Mouse (Mus musculus) pancreas, adult 10 weeks (tissue): Measurements from ENCODE around the gene Vsig10l. TPM values are rescaled to one million over a fixed set of nuclear protein-coding genes. Genes with fewer than 3 reads are reported as not detected.

ENCODE experiments used
- polyA plus RNA-seq: library from polyadenylated mRNA; stranded (reverse); fragments of 350-450 nt; fragmentation: Illumina TruSeq; extraction: RNeasy Lipid Tissue Mini Kit (QIAGEN cat#74804); gene quantifications from one replicate; pipeline ENCODE4 v1.2.3, GENCODE M21; 2015; ENCODE audit warnings: low read depth, low replicate concordance; ENCODE audit not compliant: insufficient read depth

Vsig10l gene
- polyA plus RNA-seq = 0.41 TPM

DNA sequence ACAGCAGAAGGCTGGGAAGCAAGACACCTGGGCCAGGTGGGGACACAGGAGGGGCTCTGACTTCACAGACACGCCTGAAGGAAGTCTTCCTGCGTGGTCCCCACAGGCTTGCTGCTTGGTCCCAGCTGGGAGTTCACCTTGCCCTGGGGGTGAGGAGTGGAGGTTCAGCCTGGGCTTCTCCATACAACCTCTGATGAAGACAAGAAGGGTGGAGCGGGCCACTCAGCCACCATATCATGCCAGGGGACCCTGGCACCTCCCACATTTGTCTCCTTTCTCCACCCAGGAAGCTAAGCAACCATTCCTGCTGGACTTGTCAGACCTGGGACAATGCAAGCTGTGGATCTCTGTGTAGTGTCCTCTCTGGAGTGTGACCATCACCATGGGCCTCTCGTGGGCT lies at the start of gene Vsig10l:
Gene Vsig10l, plus strand, starts transcription at position 301 of the 400 bp plus-strand sequence.

DNA sequence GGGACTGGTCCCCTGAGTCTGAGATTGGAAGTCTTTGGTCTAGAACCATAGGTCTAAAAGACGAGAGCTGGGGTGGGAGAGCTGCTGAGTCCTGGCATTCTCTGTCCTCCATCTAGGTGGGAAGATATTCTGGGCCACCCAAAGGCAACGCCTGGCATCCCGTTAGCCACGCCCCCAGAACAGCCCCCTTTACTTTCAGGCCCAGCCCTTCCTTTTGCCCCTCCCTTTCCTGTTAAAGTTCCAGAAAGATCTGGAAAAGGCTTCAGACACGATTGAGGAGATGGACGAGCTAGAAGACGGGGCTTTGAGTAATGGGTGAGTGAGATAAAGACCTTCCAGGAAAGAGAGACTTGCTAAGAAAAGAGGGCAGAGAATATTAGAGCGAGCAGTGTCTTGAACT lies 35.5 kb upstream of the Vsig10l start, which contains the start of gene Lim2:
Gene Lim2, plus strand, starts transcription at position 265 of the 400 bp plus-strand sequence.

GRCm38 (mm10) chr7:43436341-43437255 lies 26.4 kb upstream of the Vsig10l start, which contains the start of gene Nkg7:
TSS of gene Nkg7 (plus strand) at chr7:43437073.

DNA sequence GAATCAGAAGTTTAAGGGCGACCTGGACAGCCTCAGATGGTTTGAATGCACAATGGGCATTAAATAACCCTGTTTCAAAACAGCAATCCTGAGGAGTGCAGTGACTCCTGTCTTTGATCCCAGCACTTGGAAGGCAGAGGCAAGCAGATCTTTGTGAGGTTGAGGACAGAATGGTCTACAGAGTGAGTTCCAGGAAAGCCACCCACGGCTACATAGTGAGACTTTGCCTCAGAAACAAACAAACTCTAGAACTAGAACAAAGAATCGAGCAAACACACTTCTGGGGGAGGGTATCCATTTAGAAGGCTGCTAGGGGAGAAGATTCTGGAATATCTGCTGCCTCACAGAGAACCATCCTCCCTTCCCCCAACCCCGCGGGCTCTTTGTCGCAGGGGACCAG lies 22.5 kb upstream of the Vsig10l start, which contains the start of gene Cldnd2:
Gene Cldnd2, plus strand, starts transcription at position 301 of the 400 bp plus-strand sequence.

DNA sequence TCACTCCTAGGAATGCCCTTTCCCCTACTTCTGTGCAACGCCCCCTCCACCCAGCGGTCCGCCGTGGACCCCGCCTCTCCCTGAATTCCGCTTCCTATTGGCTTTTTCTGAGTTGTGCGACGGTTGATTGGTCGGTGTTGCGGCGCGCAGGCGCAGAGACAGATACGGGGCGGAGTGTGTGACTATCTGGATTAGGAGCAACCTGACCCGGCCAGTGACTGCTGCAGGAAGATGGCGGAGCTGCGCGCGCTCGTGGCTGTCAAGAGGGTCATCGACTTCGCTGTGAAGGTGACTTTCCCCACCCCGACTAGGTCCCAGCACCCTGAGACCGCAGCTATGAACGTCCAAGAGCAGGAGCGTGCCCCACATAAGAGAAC lies 19.0 kb upstream of the Vsig10l start, which contains the start of the genes Etfb and Gm45233:
Gene Etfb, plus strand, starts transcription at position 167 of the 377 bp plus-strand sequence.
Gene Gm45233, plus strand, starts transcription at position 212 of the 377 bp plus-strand sequence.

DNA sequence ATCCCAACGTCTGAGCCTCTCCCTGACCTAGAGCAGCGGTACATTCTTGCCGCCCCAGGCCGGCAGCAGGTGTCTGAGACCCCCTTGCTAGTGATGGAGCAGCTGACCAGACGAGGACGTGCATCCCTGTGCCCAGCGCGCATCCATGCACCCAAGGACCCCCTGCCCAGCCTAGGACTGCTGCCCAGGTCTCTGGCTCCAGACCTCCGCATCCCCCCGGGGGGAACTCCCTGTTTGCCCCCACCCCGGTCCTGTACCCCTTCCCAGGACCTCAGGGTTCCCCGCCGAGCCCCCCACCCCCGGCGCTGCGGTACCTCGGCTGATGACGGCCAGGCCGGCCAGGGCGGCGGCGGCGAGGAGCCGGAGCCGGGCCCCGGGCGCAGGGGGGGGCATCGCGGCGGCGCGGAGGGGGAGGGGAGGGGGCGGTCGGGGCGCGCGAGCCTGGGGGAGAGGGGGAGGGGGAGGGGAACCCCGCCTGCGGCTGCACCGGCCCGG lies 26.7 kb downstream of the Vsig10l start, which contains the start of gene Iglon5:
Gene Iglon5, minus strand, starts transcription at position 445 of the 495 bp plus-strand sequence.

Other genes with a start within 250 kb of the Vsig10l start
- gene Zfp715, start 149.9 kb upstream of the Vsig10l start, polyA plus RNA-seq = 10.6 TPM
- not detected for gene Siglecf, start 111.8 kb upstream of the Vsig10l start, polyA plus RNA-seq
- gene Siglecg, start 54.9 kb upstream of the Vsig10l start, polyA plus RNA-seq = 0.42 TPM
- gene Lim2, start 35.5 kb upstream of the Vsig10l start, polyA plus RNA-seq = not detected
- not detected for gene Nkg7, start 26.1 kb upstream of the Vsig10l start, polyA plus RNA-seq
- gene Cldnd2, start 22.4 kb upstream of the Vsig10l start, polyA plus RNA-seq = not detected
- gene Etfb, start 19.1 kb upstream of the Vsig10l start, polyA plus RNA-seq = 52.6 TPM
- gene Gm45233, start 19.0 kb upstream of the Vsig10l start, polyA plus RNA-seq = not detected
- 0.52 TPM for gene Iglon5, start 26.9 kb downstream of the Vsig10l start, polyA plus RNA-seq
- not detected for gene 4931406B18Rik, start 42.8 kb downstream of the Vsig10l start, polyA plus RNA-seq
- gene Cd33, start 81.3 kb downstream of the Vsig10l start, polyA plus RNA-seq = 1.2 TPM
- gene Zfp658, start 99.1 kb downstream of the Vsig10l start, polyA plus RNA-seq = 2.8 TPM
- gene Zfp719, start 116.5 kb downstream of the Vsig10l start, polyA plus RNA-seq = 1.9 TPM
- gene Zfp819, start 144.0 kb downstream of the Vsig10l start, polyA plus RNA-seq = not detected
- not detected for gene Ceacam18, start 171.6 kb downstream of the Vsig10l start, polyA plus RNA-seq
- gene Siglece, start 197.0 kb downstream of the Vsig10l start, polyA plus RNA-seq = not detected
- gene Ctu1, start 208.9 kb downstream of the Vsig10l start, polyA plus RNA-seq = 2.3 TPM
- not detected for gene Klk14, start 227.3 kb downstream of the Vsig10l start, polyA plus RNA-seq
- gene Klk13, start 249.4 kb downstream of the Vsig10l start, polyA plus RNA-seq = not detected